Mouse (Mus musculus) inflammation-experienced regulatory T-cells, adult 6 months (primary cell): ENCODE data around the gene Efcab1. TPM values are rescaled to one million over a fixed set of nuclear protein-coding genes. Genes with fewer than 3 reads are reported as not detected.
"Not testable (repeated sequence)": the region's sequence is repeated elsewhere in the genome, so short reads cannot be mapped to it uniquely, and the experiment has no call there.

ENCODE experiments used
- ATAC-seq: one replicate; pipeline ENCODE4 v1.8.0; 2017
- polyA plus RNA-seq, 3 experiments: library from polyadenylated mRNA; unstranded; fragments of 100-300 nt; shearing (Covaris generic); gene quantifications; one replicate each; pipeline ENCODE4 v1.2.1; 2017

The Efcab1 gene
- polyA plus RNA-seq, result not detected

GRCm38 (mm10) chr16:14906393-14907100, at the start of gene Efcab1:
Gene Efcab1 (plus strand): TSS chr16:14906606.
- ATAC-seq, result no peak

DNA sequence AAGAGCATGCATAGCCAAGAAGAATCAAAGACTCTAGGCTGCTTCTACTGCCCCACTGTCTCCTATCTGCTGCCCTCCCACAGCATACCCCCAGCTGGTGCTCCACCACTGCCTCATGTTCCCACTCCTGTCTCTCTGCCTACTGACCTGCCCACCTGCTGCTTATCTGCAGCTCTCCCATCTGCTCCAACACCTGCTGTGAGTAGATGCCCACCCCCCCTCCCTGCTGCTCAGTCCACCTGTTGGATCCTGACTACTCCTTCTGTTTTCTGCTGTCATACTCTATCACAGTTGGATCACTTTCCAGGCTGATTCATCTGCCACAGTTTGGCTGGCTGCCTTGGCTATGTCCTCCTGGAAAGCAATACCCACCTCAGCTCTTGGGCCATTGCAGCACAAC, 47.0 kb upstream of the Efcab1 start:
- no peak for ATAC-seq

DNA sequence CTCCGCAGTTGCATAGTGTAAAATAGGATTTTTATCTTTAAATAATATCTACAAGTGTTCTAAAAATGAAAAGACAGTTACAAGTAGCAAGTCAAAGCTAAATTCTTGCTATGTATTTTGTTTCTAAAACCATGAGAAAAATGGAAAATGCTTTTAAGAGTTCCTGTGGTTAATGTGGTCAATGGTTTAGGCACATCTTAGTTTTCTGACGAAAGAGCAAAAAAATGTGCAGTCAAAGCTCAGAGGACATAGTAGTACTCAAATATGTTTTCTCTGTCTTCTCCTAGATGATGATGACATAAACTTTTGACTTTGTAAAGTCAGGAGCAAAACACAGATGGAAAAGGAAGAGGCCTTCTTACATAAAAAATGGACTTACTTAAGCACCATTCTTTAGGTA, 21.5 kb upstream of the Efcab1 start:
- no peak for ATAC-seq

DNA sequence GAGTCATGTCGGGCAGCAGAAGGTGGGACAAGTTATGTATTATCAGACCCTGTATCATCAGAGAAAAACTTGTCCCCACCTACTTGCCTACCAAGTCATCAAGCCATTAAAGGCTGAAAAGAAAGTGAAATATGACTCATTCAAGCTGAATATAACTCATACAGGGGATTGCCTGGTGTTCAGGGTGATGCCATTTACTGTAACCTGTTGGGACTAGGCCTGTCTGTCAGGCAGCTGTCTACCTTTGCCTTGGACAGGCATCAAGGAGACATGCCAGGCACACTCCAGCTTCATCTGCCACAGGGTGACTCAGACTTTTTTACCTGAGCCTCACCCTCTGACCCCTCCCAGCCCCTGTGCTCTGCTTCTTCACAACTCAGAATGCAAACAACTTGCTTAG, 21.0 kb upstream of the Efcab1 start:
- no peak for ATAC-seq

DNA sequence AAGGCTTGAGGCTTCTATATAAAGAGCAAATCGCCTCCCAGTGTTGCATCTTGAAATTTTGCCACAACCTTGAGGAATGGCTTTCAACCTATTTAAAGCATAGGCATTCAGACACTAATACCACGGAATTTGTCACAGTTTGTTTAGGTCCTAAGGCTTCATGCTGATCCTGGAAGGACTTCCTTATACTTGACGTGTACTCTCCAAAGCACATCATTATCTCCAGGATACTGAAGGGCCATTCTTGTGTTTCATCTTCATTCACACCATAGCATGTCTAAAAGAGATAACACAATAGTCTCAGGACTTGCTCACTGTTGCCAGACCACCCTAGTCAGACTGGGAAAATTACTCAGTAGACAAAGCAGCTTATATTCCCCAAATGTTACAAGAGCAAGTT, 13.9 kb upstream of the Efcab1 start:
- no peak for ATAC-seq

GRCm38 (mm10) chr16:14893864-14894263, 12.5 kb upstream of the Efcab1 start:
- ATAC-seq, result no peak

GRCm38 (mm10) chr16:14894713-14895112, 11.7 kb upstream of the Efcab1 start:
- ATAC-seq, result no peak

DNA sequence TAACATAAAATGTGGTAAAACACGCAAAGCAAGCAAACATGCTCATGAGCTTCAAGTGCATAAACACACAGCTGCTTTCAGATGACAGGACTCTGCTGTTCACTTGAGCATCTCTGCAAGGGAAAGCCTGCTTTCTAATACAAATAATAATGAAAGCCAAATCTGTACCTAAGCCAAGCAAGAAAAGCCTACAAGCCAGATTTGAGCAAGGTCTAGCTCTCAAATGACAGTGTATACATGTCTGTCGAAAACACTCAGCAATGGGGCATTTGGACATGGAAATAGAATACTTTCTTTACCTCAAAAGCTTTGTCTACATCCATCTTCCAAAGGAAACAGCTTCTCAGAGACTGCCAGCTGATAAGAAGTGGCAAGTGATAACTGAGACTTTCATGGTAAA, 10.9 kb upstream of the Efcab1 start:
- ATAC-seq, result no peak

DNA sequence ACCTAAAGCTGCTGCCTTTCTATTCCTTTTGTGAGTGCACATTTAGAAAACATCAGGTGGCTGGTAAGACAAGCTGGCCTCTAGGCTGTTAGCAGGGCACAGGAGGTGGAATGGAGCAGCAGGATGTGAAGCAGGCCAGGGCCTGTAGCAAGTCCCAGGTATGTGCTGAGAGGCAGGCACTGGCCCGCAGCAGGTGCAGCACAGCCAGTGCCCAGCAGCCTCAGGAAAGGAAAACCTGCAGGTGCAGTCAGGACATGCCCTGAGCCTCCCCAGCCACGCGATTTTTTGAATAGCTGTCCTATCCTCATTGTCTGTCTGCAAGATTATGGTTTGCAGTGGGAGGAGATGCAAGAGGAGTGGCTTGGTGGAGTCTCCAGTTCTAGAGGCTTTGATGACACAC, 24.3 kb downstream of the Efcab1 start:
- ATAC-seq, result not testable (repeated sequence)

DNA sequence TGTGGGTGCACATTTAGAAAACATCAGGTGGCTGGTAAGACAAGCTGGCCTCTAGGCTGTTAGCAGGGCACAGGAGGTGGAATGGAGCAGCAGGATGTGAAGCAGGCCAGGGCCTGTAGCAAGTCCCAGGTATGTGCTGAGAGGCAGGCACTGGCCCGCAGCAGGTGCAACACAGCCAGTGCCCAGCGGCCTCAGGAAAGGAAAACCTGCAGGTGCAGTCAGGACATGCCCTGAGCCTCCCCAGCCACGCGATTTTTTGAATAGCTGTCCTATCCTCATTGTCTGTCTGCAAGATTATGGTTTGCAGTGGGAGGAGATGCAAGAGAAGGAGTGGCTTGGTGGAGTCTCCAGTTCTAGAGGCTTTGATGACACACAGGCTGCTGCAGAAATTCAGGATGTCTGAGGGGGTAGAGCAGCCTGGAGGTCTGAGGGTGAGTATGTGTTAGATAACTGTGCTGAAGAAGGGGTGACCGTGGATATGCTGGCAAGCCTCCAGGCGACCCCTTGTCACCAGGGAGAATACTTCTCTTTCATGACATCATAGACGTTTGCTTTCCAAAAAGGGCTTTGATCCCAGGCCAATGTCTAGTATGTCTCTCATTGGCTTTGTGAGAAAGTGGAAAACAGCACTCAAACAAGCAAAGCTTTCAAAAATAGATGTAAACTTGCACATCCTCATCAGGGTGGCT, 30.2 kb downstream of the Efcab1 start:
- not testable (repeated sequence) for ATAC-seq

DNA sequence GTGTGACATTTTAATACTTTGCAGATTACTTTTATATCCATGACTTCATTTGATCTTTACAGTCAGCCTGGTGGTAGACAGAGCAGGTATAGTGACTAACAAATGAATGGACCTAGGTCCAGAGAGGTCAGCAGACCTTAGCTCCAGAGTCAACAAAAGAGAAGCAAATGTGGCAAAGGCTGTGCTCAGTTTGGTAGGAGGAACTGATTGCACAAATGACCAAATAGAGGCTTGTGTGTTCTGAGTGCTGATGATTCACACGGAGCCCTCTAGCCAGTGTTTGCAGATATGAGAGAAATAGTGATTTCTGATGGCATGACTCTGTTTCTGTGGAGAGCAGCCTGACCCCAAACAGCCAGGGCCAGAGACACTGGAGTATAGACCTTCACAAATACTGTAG, 33.1 kb downstream of the Efcab1 start:
- ATAC-seq, result no peak

DNA sequence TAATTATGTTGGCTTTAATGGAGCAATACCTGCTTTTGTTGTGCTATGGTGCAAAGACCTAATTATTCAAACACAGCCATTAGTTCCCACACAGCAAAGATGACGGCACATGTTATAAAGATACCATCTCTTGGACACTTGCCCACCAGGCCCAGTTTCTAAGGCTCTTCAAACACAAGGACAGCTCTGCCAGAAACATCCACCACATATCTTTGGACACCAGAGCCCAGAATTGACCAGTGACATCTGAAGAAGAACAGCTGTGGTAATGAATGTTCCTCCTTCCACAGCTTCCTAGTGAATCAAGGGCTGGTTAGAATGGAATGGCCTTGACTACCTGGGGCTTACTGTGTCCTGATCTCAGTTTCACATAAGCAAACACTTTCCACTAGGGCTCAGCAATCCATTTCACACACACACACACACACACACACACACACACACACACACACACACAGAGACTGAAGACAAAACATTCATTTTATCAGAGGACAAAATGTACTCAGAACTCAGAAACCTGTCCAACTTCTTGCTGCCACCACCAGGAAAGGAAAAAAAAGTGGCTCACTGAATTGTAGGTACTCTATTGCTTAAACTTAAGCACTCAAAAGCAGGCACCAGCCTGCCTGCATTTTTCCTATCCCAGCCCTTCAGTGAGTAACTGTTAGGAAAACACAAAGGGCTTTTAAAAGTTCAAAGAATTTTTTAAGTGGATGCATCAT, 33.7 kb downstream of the Efcab1 start:
- no peak for ATAC-seq

GRCm38 (mm10) chr16:14940898-14941297, 34.5 kb downstream of the Efcab1 start:
- ATAC-seq, result no peak

DNA sequence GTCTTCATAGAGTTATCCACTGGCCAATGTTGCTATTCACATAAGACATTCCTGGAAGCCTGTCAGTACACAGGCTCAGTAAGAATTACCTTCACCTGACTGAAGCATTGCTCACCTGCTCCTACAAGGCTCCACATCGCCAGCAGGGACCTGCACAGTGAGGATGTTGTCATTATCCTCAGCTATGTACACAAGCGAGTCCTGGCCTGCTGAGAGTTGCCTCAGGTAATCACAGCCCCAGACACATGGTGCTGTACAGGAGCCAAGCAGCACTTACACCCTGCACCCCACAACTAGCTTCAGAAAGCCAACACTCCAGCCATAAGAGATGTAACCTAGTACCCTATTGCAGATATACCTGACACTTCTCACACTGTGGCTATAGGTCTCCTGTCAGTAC, 37.1 kb downstream of the Efcab1 start:
- no peak for ATAC-seq

GRCm38 (mm10) chr16:14947561-14947960, 41.2 kb downstream of the Efcab1 start:
- ATAC-seq, result not testable (repeated sequence)

- ATAC-seq, result no peak
Measured at GRCm38 (mm10) chr16:14951894-14952293, 45.5 kb downstream of the Efcab1 start.

- no peak for ATAC-seq
Measured at GRCm38 (mm10) chr16:14959743-14960142, 53.3 kb downstream of the Efcab1 start.

- ATAC-seq, result no peak
Measured at GRCm38 (mm10) chr16:14973696-14974095, 67.3 kb downstream of the Efcab1 start.

DNA sequence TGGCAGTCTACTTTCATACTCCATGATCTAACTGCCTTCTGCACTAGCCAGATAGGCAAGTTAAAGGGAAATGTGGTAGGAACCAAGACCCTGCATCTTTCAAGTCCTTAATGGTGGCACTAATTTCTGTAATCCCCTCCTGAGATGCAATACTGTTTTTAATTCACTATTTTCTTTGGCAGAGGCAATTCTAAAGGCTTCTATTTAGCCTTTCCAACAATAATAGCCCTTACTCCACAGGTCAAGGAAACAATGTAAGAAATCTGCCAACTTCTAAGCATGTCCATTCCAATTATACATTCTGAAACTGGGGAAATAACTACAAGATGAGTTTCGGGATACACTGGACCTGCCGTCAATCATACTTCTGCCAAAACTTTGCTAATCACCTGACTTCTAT, 72.8 kb downstream of the Efcab1 start:
- no peak for ATAC-seq

DNA sequence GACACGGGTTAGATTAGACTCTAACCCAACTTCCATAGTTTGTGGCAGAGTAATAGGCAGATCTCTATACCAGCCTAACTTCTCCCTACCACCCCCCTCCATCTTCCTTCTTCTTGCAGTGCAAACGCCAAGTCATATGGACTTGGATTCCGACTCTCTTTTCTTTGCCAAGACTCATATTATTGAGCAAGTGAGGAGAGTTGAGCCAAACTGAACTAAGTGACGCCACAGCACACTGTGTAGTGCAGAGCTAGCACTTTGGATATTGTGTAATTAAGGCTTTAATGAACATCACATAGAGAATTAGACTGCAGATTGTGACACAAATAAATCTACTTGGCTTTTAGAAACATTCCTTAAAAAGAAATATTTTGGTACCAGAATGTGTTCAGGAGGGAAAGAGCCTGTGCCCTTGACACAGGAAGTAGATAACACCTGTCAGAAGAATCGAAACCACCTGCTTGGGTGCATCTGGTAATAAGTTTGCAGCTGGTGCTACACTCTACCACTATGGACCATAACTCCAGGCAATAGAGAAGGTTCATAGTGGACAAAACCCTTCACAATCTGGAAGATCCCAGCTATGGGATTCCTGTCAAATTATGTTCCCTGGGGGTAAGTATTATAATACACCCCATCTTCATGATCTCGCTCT, 83.3 kb downstream of the Efcab1 start:
- ATAC-seq, result no peak

DNA sequence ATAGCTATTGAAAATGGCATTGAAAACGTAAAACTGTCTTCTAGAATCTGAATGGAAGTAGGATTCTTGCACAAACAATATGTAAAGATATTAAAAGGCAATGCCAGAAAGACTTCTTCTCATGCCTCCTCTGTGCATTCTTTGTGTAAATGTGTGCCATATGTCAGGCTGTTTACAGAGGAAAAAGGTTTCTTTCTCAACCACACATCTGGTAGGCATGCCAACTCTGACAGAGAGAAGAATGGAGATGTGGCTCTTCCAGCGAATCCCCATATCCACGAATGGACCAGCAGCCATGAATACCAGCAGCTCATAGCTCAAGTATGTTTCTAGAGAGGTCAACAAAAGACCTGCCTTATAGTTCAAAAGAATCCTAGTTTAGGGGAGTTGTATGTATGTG, 84.6 kb downstream of the Efcab1 start:
- no peak for ATAC-seq

GRCm38 (mm10) chr16:14992461-14993107, 86.2 kb downstream of the Efcab1 start:
- no peak for ATAC-seq

- ATAC-seq, result no peak
Measured at GRCm38 (mm10) chr16:15014724-15015123, 108.3 kb downstream of the Efcab1 start.
